Mouse (Mus musculus) C2C12 (cell line): ENCODE data around the gene H2afy.

Experiments
- CEBPB ChIP-seq: IDR thresholded peaks from one replicate; pipeline ENCODE4 v1.6.1; 2011; ENCODE audit warnings: low read depth, mild to moderate bottlenecking, control low read depth, moderate library complexity
- CTCF ChIP-seq: IDR thresholded peaks from one replicate; pipeline ENCODE4 v1.5.1; 2011; ENCODE audit not compliant: control insufficient read depth, insufficient read depth, insufficient read length
- FOSL1 ChIP-seq: IDR thresholded peaks from one replicate; pipeline ENCODE4 v1.8.0; 2011; ENCODE audit warnings: mild to moderate bottlenecking, low read length; ENCODE audit not compliant: poor library complexity, insufficient read depth, severe bottlenecking
- MAX ChIP-seq: IDR thresholded peaks from one replicate; pipeline ENCODE4 v1.6.1; 2011; ENCODE audit warnings: mild to moderate bottlenecking, control low read depth
- MYOD1 ChIP-seq: IDR thresholded peaks from one replicate; pipeline ENCODE4 v1.6.1; 2011; ENCODE audit warnings: low read depth; ENCODE audit not compliant: control insufficient read depth, insufficient read length
- USF1 ChIP-seq: IDR thresholded peaks from one replicate; pipeline ENCODE4 v1.6.1; 2011; ENCODE audit warnings: low read depth, mild to moderate bottlenecking, control low read depth, moderate library complexity

DNA sequence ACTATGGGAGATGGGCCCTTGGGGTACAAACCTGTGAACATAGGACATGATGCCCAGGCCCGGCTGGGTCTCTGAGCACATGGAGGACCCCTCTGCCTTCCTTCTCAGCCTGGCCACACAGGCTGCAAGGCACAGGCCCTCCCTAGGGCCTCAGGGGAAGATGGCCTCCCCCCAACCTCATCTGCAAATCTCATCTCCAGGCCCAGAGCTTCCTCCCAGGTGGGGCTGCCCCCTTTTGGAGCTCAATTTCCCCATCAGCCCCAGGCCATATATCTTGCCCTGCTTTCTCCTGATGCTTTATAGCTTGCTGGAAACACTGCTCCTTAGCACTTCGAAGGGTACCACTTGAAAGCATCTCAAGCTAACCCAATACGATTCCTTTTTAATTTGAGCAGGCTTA, 28.2 kb upstream of the H2afy start:
- no peak for TF ChIP-seq CTCF
- TF ChIP-seq USF1 = no peak
- no peak for TF ChIP-seq MYOD1
- no peak for TF ChIP-seq MAX
- TF ChIP-seq FOSL1 = no peak
- no peak for TF ChIP-seq CEBPB
